Mouse (Mus musculus): ENCODE results near the gene Ccdc9.

DNA sequence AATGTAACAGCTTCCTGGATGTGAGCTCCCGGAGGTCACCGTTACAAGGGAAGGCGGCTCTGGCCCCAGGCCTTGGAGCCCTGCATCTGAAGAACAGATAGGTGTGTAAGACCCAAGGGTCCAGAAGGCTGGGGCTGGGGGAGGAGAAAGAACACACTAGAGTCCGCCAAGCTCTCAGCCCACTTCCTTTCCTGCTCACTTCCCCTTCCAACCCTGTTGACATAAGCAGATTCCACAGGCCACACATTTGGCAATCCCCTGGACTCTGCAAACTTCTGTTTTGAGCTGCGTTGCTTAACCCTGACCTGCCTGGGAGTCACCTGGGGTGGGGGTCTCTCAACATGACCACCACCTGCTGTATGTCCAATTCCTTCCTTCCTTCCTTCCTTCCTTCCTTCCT lies 42.5 kb downstream of the Ccdc9 start, which contains the start of gene C5ar2:
- no peak for TF ChIP-seq POLR2A (IDR thresholded peaks at IDR 0.05; ENCODE audit: borderline replicate concordance, insufficient read depth, low read length)
- no peak for TF ChIP-seq CTCF (IDR thresholded peaks at IDR 0.05; ENCODE audit: borderline replicate concordance, insufficient read depth, low read depth, low read length)
